Mouse (Mus musculus) erythroblast, embryonic 14.5 days (primary cell): ENCODE measurements around the gene Crls1. TPM values are rescaled to one million over a fixed set of nuclear protein-coding genes. Genes with fewer than 3 reads are reported as not detected.
A peak's percentile ranks its signal among the peaks of the same experiment; 100 is the strongest.

Source experiments
- H3K27me3 ChIP-seq: 2 replicates; pipeline ENCODE4 v1.6.1; 2012; ENCODE audit warnings: inconsistent platforms; ENCODE audit not compliant: control insufficient read depth
- H3K36me3 ChIP-seq: 2 replicates; pipeline ENCODE4 v1.6.1; 2012; ENCODE audit warnings: mild to moderate bottlenecking, inconsistent platforms; ENCODE audit not compliant: control insufficient read depth
- H3K4me1 ChIP-seq: 2 replicates; pipeline ENCODE4 v1.6.1; 2012; ENCODE audit warnings: inconsistent platforms; ENCODE audit not compliant: control insufficient read depth
- H3K4me3 ChIP-seq: replicated peaks from 2 replicates; pipeline ENCODE3; 2012; ENCODE audit warnings: moderate library complexity, mild to moderate bottlenecking, inconsistent platforms
- H3K9me3 ChIP-seq: 2 replicates; pipeline ENCODE4 v1.6.1; 2012; ENCODE audit warnings: low read length, inconsistent platforms, mixed read lengths; ENCODE audit not compliant: control insufficient read depth
- GATA1 ChIP-seq: IDR thresholded peaks from 2 replicates; pipeline ENCODE4 v1.6.1; 2012; ENCODE audit warnings: low read length, inconsistent platforms, mixed read lengths
- TAL1 ChIP-seq: IDR thresholded peaks from 3 replicates; pipeline ENCODE4 v1.6.1; 2012; ENCODE audit warnings: low read length, inconsistent platforms, mixed read lengths
- polyA plus RNA-seq: library from polyadenylated mRNA; stranded (reverse); fragments of >175 nt; gene quantifications from 2 replicates; pipeline ENCODE4 v1.2.3, GENCODE M21; 2012

Crls1 gene
- polyA plus RNA-seq, 1 experiment = 1.4 TPM

DNA sequence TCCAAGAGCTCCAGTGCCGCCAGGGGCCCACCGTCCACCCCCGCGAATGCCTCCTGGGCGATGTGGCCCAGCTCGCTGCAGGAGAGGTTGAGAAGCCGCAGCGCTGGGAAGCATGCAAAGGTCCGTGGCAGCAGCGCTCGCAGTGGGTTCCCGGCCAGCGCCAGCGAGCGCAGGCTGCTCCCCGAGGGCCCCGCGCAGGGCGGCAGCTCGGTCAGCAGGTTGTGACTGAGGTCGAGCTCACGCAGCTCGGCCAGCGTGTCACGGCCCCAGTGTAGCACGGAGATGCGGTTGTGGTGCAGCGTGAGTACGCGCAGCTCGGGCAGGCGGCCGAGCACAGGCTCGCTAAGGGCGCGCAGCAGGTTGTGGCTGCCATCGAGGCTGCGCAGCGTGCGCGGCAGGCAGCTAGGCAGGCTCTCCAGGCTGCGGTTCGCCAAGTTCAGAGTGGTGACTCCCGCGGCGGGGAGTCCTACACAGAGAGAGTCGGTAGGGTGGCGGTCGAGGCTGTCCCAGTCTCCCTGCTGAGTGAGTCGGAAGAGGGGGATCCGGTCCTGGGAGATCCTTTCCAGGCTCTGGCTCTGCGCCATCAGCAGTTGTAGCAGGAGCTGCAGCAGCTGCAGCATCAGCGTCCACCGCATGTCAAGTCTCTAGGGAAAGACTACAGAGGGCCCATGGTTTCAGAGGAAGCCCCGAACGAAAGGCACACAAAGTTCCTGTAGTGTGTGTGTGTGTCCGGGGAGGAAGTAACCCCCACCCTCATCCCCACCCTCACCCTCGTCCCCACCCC, 33.0 kb downstream of the Crls1 start:
- peaks cover 48% of the 10 kb centered on the region for H3K27me3 ChIP-seq

DNA sequence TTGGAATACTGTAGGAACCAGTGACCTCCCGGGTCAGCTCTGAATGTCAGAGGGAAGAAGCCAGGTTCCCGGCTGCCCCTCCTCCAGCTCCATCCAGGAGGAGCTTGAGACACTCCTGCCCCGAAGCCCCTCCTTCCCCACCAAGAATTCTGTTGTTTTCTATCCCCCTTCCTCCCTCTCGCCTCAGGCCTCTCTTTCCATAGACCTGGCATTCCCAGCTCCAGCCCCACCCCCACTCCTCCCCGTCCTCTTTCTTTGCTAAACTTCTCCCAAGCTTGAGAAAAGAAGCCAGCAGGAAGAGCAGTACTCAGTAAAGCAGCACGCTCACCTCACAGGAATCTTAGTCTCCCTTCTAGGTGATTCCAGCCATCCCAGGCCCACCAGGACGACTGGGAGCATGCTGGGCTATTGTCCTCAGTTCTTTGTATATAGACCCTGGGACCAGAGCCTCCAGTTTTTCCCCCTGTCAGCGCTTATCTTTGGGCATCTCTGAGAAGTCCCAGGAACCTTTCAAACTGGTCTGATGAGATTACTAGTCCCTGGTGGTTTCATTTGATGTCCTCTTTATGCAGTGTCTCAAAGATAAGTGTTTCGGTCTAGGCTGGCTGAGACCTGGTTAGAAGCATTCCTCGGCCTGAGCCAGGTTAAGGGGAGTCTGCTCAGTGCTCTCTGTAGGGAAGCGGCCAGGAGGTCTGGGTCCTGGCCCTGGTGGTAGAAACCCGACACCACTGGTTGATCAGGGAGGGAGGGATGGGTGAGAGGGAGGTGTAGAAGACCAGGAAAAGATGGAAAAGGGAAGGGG, 34.6 kb downstream of the Crls1 start, which contains the start of gene Lrrn4:
Gene Lrrn4, minus strand, starts transcription at position 48 of the 802 bp plus-strand sequence.
- Histone ChIP-seq H3K4me1 (no peaks in the 10 kb centered on the region), H3K36me3 (no peaks in the 10 kb centered on the region), H3K4me3 (no peak within 1 kb of the TSS), H3K9me3 (no peaks in the 10 kb centered on the region), H3K27me3 (peaks cover 48% of the 10 kb centered on the region)
- no peak for TF ChIP-seq TAL1
- TF ChIP-seq GATA1 = no peak

More for the DNA sequence above, 33.0 kb downstream of the Crls1 start:
- H3K4me3 ChIP-seq = peak overlapping the region; percentile 13
- TF ChIP-seq TAL1 = no peak
- TF ChIP-seq GATA1 = no peak
- no peaks in the 10 kb centered on the region for H3K36me3 ChIP-seq
- H3K4me1 ChIP-seq = no peaks in the 10 kb centered on the region
- no peaks in the 10 kb centered on the region for H3K9me3 ChIP-seq

DNA sequence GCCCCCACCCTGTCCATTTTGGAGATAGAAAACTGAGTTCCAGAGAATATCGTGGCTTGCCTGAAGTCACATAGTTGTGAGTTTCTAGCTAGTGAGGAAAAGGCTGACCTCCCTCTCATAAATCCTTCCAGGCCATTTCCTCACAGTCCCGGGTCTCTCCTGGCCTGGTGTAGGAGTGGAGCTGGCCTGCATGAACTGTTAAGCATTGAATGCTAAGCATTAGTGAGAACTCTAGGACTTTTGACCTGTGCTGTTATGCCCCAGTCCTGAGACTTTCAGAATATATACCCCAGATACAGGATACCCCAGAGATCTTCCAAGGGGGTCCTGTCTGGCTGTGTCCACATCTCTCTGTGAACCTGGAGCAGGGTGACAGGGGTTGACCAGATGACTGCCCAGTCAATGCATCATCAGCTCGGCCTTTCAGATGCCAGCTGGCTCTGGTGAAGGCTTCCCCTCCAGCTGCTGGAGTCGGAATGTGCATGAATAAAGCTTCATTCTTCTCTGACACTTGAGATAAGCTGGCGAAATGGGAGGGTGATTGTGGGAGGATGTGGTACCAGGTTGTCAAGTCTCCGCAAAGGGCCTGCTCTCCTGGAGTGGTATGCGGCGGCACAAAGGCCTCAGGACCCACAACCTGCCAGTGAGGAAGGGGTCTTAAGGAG, 38.0 kb downstream of the Crls1 start:
- Histone ChIP-seq H3K4me1 (no peaks in the 10 kb centered on the region), H3K36me3 (no peaks in the 10 kb centered on the region), H3K4me3 (no peak overlapping the region), H3K9me3 (no peaks in the 10 kb centered on the region), H3K27me3 (peaks cover 23% of the 10 kb centered on the region)
- TF ChIP-seq GATA1 (no peak), TAL1 (no peak)

DNA sequence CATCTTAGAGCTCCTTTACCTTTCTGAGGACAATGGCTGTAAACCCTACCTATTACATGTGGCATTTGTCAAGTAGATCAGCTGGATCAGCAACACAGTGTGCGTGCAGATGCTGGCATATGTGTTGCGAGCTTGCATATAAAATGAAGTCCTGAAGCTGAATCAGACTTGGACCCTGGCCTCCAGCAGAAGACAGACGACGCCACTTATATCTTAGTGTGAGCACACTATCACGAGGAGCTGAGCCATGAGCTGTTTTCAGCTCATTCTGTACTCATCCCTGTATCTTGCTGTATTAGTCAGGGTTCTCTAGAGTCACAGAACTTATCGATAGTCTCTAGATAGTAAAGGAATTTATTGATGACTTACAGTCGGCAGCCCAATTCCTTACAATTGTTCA, 38.8 kb downstream of the Crls1 start:
- no peaks in the 10 kb centered on the region for H3K4me1 ChIP-seq
- no peaks in the 10 kb centered on the region for H3K9me3 ChIP-seq
- H3K36me3 ChIP-seq = no peaks in the 10 kb centered on the region
- no peak overlapping the region for H3K4me3 ChIP-seq
- TF ChIP-seq GATA1 = no peak
- TF ChIP-seq TAL1 = no peak
- H3K27me3 ChIP-seq = peaks cover 14% of the 10 kb centered on the region

DNA sequence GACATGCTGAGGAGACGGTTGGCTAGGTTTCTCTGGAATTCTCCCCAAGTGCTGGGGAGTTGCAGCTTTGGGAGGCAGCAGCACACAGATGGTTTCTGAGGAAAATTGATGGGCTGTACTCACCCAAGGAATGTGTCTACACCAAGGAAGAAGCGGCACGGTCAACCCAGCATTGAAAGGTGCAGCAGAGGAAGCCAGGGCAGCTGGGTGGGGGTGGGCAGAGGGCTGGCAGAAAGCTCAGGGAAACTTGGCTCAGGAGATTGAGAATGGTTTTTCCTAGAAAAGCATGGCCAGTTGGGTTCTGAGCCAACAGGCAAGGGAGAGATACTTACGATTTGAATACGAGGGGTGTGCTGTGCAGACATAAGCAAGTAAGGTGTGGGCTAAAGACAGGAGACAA, 47.4 kb downstream of the Crls1 start:
- Histone ChIP-seq H3K4me1 (no peaks in the 10 kb centered on the region), H3K36me3 (no peaks in the 10 kb centered on the region), H3K9me3 (no peaks in the 10 kb centered on the region), H3K4me3 (no peak overlapping the region), H3K27me3 (no peaks in the 10 kb centered on the region)
- TF ChIP-seq GATA1 (no peak), TAL1 (no peak)

DNA sequence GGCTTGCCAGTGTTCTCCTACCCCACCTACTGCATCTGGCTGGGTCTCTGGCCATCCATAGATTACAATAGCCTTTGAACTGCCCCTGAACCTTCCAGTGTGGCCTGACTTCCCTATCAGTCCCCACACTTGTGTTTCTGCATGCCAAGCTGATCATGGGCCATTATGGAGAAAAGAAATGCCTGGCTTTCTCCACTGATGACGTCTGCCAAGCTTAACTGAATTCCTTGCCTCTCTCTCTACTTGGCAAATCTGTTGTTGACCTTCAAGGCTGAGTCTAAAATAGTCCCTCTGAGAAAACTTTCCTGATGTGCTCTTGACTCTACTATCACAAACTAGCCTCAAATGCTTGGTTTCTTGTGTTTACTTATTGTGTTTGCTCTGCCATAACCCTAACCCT, 51.7 kb downstream of the Crls1 start:
- Histone ChIP-seq H3K27me3 (no peaks in the 10 kb centered on the region), H3K9me3 (no peaks in the 10 kb centered on the region), H3K36me3 (no peaks in the 10 kb centered on the region), H3K4me1 (no peaks in the 10 kb centered on the region), H3K4me3 (no peak overlapping the region)
- TF ChIP-seq GATA1 (no peak), TAL1 (no peak)

DNA sequence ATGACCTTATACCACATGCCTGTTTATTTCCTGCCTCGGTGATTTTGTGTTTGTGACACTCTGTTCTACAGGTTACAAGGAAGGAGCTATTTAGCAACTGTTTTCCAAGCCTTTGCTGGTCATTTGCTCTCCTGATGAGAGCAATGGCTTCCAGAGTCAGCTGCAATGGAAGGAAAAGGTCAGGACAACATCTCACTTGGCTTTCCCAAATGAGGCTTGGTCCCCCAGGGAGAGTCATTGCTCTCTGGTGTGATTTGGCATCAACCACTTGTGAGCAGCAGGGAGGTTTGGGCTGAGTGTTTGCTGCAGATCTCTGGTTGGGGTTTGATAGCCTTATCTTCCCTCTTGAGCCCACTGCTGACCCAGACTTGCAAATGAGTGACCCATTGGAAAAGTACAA, 54.1 kb downstream of the Crls1 start:
- H3K4me1 ChIP-seq = no peaks in the 10 kb centered on the region
- no peaks in the 10 kb centered on the region for H3K9me3 ChIP-seq
- no peak for TF ChIP-seq TAL1
- no peak for TF ChIP-seq GATA1

DNA sequence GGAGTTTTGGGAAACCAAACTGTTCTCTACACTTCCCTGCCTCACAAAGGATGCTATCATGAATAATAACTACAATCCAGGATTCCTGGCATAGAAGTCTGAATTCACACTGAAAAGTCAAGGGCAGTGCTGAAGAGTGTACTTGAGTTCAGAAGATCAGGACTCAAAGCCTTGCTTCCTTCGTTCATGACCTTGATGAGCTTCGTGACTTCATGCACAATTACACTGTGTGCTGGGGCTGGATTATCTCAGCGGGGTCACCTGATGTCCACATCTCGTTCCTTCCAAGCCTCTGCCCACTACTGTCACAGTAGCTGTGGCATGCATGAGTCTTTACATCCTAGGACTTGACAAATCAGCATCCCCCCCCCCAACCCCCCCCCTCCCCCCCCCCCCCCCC, 55.2 kb downstream of the Crls1 start:
- no peaks in the 10 kb centered on the region for H3K27me3 ChIP-seq
- H3K36me3 ChIP-seq = no peaks in the 10 kb centered on the region
- no peak for TF ChIP-seq TAL1
- TF ChIP-seq GATA1 = no peak
- H3K4me3 ChIP-seq = no peak overlapping the region
- no peaks in the 10 kb centered on the region for H3K4me1 ChIP-seq
- H3K9me3 ChIP-seq = no peaks in the 10 kb centered on the region

More for the DNA sequence above, 54.1 kb downstream of the Crls1 start:
- Histone ChIP-seq H3K36me3 (no peaks in the 10 kb centered on the region), H3K4me3 (no peak overlapping the region), H3K27me3 (no peaks in the 10 kb centered on the region)

DNA sequence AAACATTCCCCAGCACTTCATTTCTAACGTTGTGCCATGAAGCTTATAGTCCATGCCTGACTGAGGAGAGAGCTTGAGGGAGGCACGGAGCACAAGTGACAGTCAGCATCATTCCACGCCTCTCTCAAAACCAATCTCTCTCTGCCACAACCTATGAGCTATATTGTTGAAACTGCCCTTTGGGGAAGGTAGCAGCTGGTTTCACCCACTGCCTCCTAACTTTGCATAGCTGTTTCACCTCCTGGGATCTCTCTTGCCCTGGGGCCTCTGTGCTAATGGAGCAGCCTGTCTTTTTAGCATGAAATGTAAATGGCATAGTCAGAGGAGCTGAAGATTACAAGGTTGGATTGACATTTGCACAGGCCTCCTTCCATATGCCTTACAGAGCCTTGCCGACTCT, 55.6 kb downstream of the Crls1 start:
- H3K27me3 ChIP-seq = no peaks in the 10 kb centered on the region
- H3K36me3 ChIP-seq = no peaks in the 10 kb centered on the region
- no peak overlapping the region for H3K4me3 ChIP-seq
- H3K4me1 ChIP-seq = no peaks in the 10 kb centered on the region
- TF ChIP-seq TAL1 (no peak), GATA1 (no peak)
- no peaks in the 10 kb centered on the region for H3K9me3 ChIP-seq
